Mouse (Mus musculus) lung, postnatal 0 days (tissue): ENCODE results near the gene Dnaaf5. TPM values are rescaled to one million over a fixed set of nuclear protein-coding genes. Genes with fewer than 3 reads are reported as not detected.

Source experiments
- ATAC-seq: fragments of 200-750 bp; cut with Nextera tagmentation; 2 replicates; pipeline ENCODE4 v1.8.0; 2017; ENCODE audit warnings: moderate library complexity
- DNase-seq: peaks from one replicate; pipeline ENCODE4 v3.0.0-alpha.2; 2016; ENCODE audit warnings: low spot score
- H3K27ac ChIP-seq: fragments of 300-500 bp; sonication (generic); 2 replicates; pipeline ENCODE4 v1.5.1; 2014; ENCODE audit warnings: antibody characterized with exemption, mild to moderate bottlenecking, low read length, mixed read lengths
- H3K27me3 ChIP-seq: fragments of 300-500 bp; sonication (generic); replicated peaks from 2 replicates; pipeline ENCODE4 v1.6.1; 2014; ENCODE audit warnings: low read length, mixed read lengths; ENCODE audit not compliant: insufficient read depth
- H3K36me3 ChIP-seq: fragments of 300-500 bp; sonication (generic); 2 replicates; pipeline ENCODE4 v1.6.1; 2014; ENCODE audit warnings: low read length, mixed read lengths; ENCODE audit not compliant: insufficient read depth
- H3K4me1 ChIP-seq: fragments of 300-500 bp; sonication (generic); 2 replicates; pipeline ENCODE4 v1.6.1; 2014; ENCODE audit warnings: antibody characterized with exemption, low read depth, low read length, mixed read lengths; ENCODE audit not compliant: insufficient read depth
- H3K4me2 ChIP-seq: fragments of 300-500 bp; sonication (generic); replicated peaks from 2 replicates; pipeline ENCODE4 v1.6.1; 2014; ENCODE audit warnings: low read depth, mild to moderate bottlenecking, low read length, moderate library complexity, mixed read lengths
- H3K4me3 ChIP-seq: fragments of 300-500 bp; sonication (generic); 2 replicates; pipeline ENCODE4 v1.5.1; 2014; ENCODE audit warnings: low read depth, low read length
- H3K9ac ChIP-seq: fragments of 300-500 bp; sonication (generic); replicated peaks from 2 replicates; pipeline ENCODE4 v1.6.1; 2014; ENCODE audit warnings: low read depth, mild to moderate bottlenecking
- H3K9me3 ChIP-seq: fragments of 300-500 bp; sonication (generic); 2 replicates; pipeline ENCODE4 v1.6.1; 2016; ENCODE audit warnings: low read length, mixed read lengths
- CTCF ChIP-seq: IDR thresholded peaks from 2 replicates; pipeline ENCODE4 v1.5.1; 2016; ENCODE audit warnings: antibody characterized with exemption, mild to moderate bottlenecking
- EP300 ChIP-seq: IDR thresholded peaks from 2 replicates; pipeline ENCODE4 v1.6.1; 2016; ENCODE audit warnings: antibody characterized with exemption, mild to moderate bottlenecking, control low read depth
- WGBS: fragments of 180-500 bp; shearing (Covaris S2); extraction: QIAGEN DNeasy Blood & Tissue Kit; methylation state at CpG from one replicate; pipeline ENCODE4 v1.1.7; 2014; 5-methylcytosine and 5-hydroxymethylcytosine counted together
- polyA plus RNA-seq: library from polyadenylated mRNA; unstranded; fragments of >200 nt; fragmentation: Nextera tagmentation; extraction: Ambion mirVana; gene quantifications from 2 replicates; pipeline ENCODE4 v1.2.1, GENCODE M21; 2015

The Dnaaf5 gene
- polyA plus RNA-seq, 1 experiment from 2014 or later: 2.8 TPM

DNA sequence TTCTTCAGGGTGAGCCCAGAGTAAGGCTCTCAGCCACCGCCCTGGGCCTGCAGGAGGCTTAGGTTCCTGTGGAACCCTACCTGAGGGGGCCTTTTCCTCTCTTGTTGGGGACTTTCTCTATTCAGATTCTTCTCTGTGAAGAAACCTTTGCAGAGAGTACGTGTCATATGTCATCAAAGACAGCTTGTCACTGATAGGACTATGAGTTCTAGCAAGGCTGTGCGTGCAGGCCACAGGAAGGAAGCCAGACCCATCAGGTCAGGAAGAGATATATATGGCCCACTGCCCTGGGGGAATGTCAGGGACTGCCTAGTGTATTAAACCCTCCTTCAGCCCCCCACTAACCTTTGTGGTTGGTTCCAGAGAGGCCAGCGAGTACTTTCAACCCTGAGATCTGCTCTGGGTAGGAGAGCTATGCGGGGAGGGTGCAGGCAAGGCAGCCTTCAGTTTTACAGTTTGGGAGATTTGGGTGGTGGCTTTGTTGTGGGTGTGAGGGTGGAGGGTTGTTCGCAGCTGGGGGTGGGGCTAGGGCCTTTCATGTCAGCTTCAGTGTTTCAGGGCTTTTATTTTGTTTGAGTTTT lies 16.8 kb downstream of the Dnaaf5 start:
- WGBS: 66% methylated on average over 6 of the region's 6 CpGs
- TF ChIP-seq EP300 (no peak; the same call in 1 of the 2 replicates), CTCF (no peak)
- Histone ChIP-seq H3K36me3 (peaks cover 4% of the 10 kb centered on the region), H3K27me3 (no peaks in the 10 kb centered on the region), H3K27ac (peak overlapping the region; percentile 59), H3K9ac (no peak overlapping the region), H3K4me3 (no peak overlapping the region), H3K9me3 (no peaks in the 10 kb centered on the region), H3K4me2 (no peak overlapping the region), H3K4me1 (no peaks in the 10 kb centered on the region)
- DNase-seq (peak; percentile 33), ATAC-seq (peak; percentile 66)

DNA sequence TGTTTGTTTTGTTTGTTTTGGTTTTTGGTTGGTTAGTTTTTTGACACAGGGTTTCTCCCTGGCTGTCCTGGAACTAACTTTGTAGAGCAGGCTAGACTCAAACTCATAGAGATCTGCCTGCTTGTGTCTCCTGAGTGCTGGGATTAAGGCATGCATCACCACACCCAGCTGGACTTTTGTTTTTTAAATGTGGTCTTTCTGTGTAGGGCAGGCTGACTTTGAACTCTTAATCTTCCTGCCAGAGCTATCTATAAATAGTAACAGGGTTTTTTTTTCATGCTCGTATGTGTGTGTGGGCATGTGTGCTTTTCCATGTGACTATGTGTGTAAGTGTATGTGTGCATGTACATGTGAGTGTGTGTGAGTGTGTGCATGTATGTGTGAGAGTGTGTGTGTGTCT lies 17.5 kb downstream of the Dnaaf5 start:
- H3K36me3 ChIP-seq: peaks cover 4% of the 10 kb centered on the region
- DNase-seq (no peak), ATAC-seq (no peak)
- H3K4me1 ChIP-seq: no peaks in the 10 kb centered on the region
- H3K4me2 ChIP-seq: no peak overlapping the region
- 73% methylated on average over 1 of the region's 1 CpGs for WGBS
- H3K9ac ChIP-seq: no peak overlapping the region
- no peaks in the 10 kb centered on the region for H3K9me3 ChIP-seq
- H3K4me3 ChIP-seq: no peak overlapping the region
- H3K27ac ChIP-seq: no peak overlapping the region
- no peak for TF ChIP-seq EP300
- no peak for TF ChIP-seq CTCF
- H3K27me3 ChIP-seq: no peaks in the 10 kb centered on the region

DNA sequence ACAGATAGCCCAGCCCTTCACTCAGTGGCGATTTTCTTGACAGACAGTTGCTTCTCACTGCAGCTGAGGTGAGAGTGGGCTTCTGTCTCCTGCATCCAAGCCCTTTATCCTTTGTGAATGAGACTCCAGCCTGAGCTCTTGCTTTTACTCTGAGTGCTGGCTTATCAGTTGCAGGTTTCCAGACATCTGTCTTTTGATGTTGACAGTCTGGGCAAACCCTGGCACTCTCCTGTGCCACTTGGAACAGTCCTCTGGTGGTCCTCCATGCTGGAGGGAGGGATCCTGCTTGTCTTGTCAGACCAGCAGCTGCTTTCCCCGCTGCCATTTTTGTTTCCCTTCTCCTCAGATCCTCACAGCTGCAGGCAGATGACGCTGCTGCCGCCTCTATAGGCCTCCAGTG lies 21.9 kb downstream of the Dnaaf5 start:
- Histone ChIP-seq H3K9ac (no peak overlapping the region), H3K4me2 (no peak overlapping the region), H3K27ac (no peak overlapping the region), H3K4me1 (no peaks in the 10 kb centered on the region), H3K9me3 (no peaks in the 10 kb centered on the region), H3K4me3 (no peak overlapping the region), H3K27me3 (no peaks in the 10 kb centered on the region), H3K36me3 (no peaks in the 10 kb centered on the region; the same call in 1 of the 2 replicates)
- DNase-seq: no peak
- 94% methylated on average over 4 of the region's 4 CpGs for WGBS
- TF ChIP-seq CTCF (no peak), EP300 (no peak)
- no peak for ATAC-seq

DNA sequence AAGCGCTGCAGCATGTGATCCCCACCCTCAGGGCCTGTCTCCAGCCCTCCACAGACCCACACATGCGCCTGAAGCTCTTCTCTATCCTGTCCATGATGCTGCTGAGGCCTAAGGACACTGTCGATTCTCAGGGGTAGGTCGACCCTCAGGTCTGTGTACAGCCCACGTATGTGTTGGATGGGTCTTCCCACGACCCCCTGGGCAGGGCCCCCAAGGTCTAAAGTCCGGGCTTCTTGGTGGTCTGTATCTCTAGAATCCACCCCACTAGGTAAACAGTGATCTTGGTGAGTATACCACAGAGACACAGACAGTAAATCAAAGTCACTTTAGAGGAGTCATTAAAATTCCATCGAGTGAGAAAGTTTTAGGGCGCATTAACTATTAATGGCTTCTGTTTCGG lies 24.1 kb downstream of the Dnaaf5 start:
- Histone ChIP-seq H3K27ac (0 out of 2 replicates have a peak overlapping the region, but pooled peaks have one; percentile 32), H3K4me3 (no peak overlapping the region), H3K27me3 (no peaks in the 10 kb centered on the region), H3K9me3 (no peaks in the 10 kb centered on the region), H3K4me1 (no peaks in the 10 kb centered on the region), H3K36me3 (peaks cover 4% of the 10 kb centered on the region), H3K9ac (no peak overlapping the region), H3K4me2 (no peak overlapping the region)
- no peak for DNase-seq
- TF ChIP-seq EP300 (no peak), CTCF (no peak)
- ATAC-seq: no peak
- 54% methylated on average over 10 of the region's 10 CpGs for WGBS

DNA sequence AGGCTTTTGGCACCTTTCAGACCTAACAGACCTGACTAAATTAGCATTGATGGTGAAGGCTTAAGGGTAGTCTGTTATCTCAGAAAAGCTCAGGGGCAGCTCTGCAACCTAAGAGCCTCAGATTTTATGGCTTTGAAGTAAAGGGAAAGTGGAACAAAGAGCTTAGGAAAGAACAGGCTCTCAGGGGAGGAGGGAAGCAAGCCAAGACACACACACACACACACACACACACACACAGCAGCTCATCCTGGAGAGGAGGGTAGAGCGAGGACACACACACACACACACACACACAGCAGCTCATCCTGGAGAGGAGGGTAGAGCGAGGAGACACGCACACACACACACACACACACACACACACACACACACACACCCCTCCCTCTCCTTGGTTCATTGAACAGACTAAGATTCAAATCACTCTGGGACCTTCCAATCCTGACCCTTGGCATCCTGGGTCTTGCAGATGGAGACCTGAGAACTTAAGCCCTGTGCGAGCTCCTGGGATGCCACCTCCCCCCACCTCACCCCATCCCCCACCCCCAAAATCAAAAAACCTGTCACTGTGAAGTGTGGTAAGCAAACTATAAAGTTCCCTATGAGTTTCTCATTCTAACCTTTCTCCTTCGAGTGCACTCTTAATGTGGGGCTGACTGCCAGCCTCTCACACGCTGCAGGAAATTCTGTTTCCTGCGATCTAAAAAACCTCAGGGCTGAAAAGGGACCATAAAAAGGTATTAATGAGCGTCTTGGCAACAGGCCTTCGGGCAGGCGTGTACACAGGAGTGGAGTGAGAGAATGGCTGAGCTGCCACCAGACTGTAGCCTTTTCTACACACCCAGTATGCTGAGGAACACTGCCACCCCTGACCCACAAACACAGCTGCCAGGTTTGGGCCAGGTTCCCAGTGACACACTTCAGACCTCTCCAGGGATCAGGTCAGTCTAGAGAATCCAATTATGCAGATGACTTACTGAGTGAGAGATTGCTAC lies 24.8 kb downstream of the Dnaaf5 start:
- peak; percentile 67 for ATAC-seq
- Histone ChIP-seq H3K9ac (no peak overlapping the region), H3K27me3 (no peaks in the 10 kb centered on the region), H3K9me3 (no peaks in the 10 kb centered on the region), H3K27ac (0 out of 2 replicates have a peak overlapping the region, but pooled peaks have one; percentile 20), H3K36me3 (peaks cover 4% of the 10 kb centered on the region), H3K4me1 (no peaks in the 10 kb centered on the region), H3K4me2 (no peak overlapping the region), H3K4me3 (no peak overlapping the region)
- TF ChIP-seq EP300 (no peak; the same call in 1 of the 2 replicates), CTCF (no peak)
- peak; percentile 59 for DNase-seq
- 30% methylated on average over 9 of the region's 10 CpGs for WGBS

DNA sequence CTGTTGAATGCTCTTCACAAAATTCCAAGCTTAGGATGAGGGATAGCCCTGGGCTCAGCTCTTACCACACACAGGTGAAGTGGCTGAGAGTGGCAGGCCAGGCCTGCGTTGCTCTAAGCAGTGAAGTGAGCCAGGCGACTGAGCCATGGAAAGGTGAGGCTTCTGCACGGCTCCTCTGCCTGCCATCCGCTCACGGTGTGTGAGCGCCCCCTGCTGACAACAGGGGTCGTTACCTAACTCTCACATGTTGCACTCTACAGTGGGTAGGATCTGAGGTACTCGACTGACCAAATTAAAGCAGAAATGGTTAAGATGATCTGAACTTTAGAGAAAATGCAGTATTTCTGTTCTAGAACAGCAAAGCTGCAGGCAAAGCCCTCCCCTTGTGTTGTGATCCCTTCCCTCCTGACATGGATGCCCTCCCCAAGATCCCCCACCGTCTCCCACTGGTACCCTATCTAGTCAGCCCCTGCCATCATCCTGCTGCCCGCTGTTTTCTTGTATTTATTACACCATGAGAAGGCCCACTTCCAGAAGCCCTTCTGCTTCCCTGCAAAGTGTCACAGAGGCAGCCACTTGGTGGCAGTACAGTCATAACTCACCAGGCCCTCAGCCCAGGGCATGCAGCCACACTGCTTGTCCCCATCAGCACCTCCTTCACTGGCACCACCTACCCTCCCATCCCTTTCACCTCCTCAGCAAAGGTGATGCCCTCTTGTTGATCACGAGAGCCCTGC lies 29.0 kb downstream of the Dnaaf5 start:
- H3K4me1 ChIP-seq: no peaks in the 10 kb centered on the region
- H3K9ac ChIP-seq: no peak overlapping the region
- peak; percentile 85 for DNase-seq
- WGBS: 29% methylated on average over 11 of the region's 11 CpGs
- H3K27ac ChIP-seq: no peak overlapping the region
- H3K4me2 ChIP-seq: no peak overlapping the region
- no peaks in the 10 kb centered on the region for H3K9me3 ChIP-seq
- TF ChIP-seq CTCF (peak; percentile 99), EP300 (no peak)
- no peak overlapping the region for H3K4me3 ChIP-seq
- peak; percentile 77 for ATAC-seq
- H3K27me3 ChIP-seq: no peaks in the 10 kb centered on the region
- H3K36me3 ChIP-seq: peaks cover 14% of the 10 kb centered on the region
